Mouse (Mus musculus): ENCODE data around the gene Maff. TPM values are rescaled to one million over a fixed set of nuclear protein-coding genes. Genes with fewer than 3 reads are reported as not detected.

Gene Maff
- polyA plus RNA-seq, 1 experiment from 2014 or later, result 2.1 TPM

- Histone ChIP-seq H3K36me3 (replicated peaks) (no peaks in the 10 kb centered on the region), H3K4me2 (no peak overlapping the region), H3K27ac (replicated peaks) (no peak overlapping the region), H3K4me3 (replicated peaks) (no peak overlapping the region), H3K27me3 (no peaks in the 10 kb centered on the region), H3K9ac (no peak overlapping the region), H3K4me1 (replicated peaks) (peaks cover 55% of the 10 kb centered on the region), H3K9me3 (replicated peaks) (no peaks in the 10 kb centered on the region)
- no peak for ATAC-seq (ENCODE audit: insufficient read depth)
- WGBS (ENCODE audit: insufficient replicate concordance), result 70% methylated on average over 4 of the region's 4 CpGs
Measured at GRCm38 (mm10) chr15:79330521-79330920, 15.9 kb upstream of the Maff start.

- Histone ChIP-seq H3K4me1 (replicated peaks) (peaks cover 31% of the 10 kb centered on the region), H3K4me2 (peak overlapping the region; percentile 6; the same call in 1 of the 2 replicates), H3K4me3 (replicated peaks) (no peak overlapping the region), H3K27me3 (no peaks in the 10 kb centered on the region), H3K36me3 (replicated peaks) (no peaks in the 10 kb centered on the region), H3K9ac (no peak overlapping the region), H3K9me3 (replicated peaks) (no peaks in the 10 kb centered on the region), H3K27ac (replicated peaks) (peak overlapping the region; percentile 45)
- peak; percentile 62 for ATAC-seq (ENCODE audit: insufficient read depth)
- 45% methylated on average over 4 of the region's 4 CpGs for WGBS (ENCODE audit: insufficient replicate concordance)
Measured at GRCm38 (mm10) chr15:79333409-79333808, 13.0 kb upstream of the Maff start.

DNA sequence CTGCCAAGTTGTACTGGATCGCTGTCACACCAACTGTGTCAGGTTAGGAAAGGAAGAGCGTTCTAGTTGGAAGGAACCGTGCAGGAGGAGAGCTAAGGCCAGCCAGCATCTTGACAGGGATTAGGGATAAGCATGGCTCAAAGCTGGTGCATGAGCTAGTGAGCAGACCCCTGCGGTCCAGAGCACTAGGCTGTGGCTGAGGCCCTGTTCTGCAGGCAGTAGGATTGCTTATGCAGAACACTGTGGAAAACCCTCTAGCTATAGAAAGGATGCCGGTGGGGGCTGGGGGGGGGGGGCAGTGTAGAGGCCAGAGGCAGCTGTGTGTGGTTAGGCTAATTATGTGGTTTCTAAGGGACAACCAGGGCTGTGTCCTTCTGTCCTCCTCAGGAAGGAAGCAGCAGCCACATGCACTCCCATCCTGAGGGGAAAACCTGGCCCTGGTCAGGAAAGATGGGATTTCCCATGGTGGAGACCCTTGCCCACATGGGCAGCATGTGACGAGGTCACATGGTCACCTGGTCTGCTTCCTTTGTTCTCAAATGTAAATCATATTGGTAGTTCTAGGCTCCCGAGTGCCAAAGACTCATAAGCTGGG lies 11.3 kb upstream of the Maff start:
- H3K4me3 ChIP-seq (replicated peaks), result no peak overlapping the region
- H3K27me3 ChIP-seq, result no peaks in the 10 kb centered on the region
- ATAC-seq (ENCODE audit: insufficient read depth), result no peak
- H3K4me2 ChIP-seq, result no peak overlapping the region
- no peak overlapping the region for H3K27ac ChIP-seq (replicated peaks)
- peaks cover 22% of the 10 kb centered on the region for H3K4me1 ChIP-seq (replicated peaks)
- H3K36me3 ChIP-seq (replicated peaks), result no peaks in the 10 kb centered on the region
- WGBS (ENCODE audit: insufficient replicate concordance), result 44% methylated on average over 7 of the region's 7 CpGs
- no peak overlapping the region for H3K9ac ChIP-seq
- H3K9me3 ChIP-seq (replicated peaks), result no peaks in the 10 kb centered on the region

DNA sequence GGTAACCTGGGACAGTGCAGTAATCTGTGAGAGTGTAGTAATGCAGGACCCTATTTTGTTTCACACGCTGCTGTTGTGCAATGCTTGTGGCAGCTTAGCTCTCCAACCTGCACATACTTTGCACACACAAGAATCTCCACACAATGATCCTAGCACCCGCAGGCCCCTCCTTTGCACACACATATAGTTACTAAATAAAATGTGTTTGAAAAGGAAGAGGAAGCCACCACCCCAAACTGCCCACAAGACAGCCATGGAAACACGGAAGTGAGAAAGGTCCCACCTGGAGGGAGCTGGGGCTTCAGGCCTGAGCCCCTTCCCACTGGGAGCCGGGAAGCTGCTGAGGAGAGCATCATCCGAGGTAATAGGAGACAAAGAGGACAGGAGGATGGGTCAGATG lies 7.4 kb upstream of the Maff start:
- Histone ChIP-seq H3K4me2 (no peak overlapping the region), H3K27me3 (no peaks in the 10 kb centered on the region; the same call in 1 of the 2 replicates), H3K36me3 (replicated peaks) (no peaks in the 10 kb centered on the region), H3K4me1 (replicated peaks) (peaks cover 21% of the 10 kb centered on the region), H3K27ac (replicated peaks) (no peak overlapping the region), H3K9me3 (replicated peaks) (no peaks in the 10 kb centered on the region), H3K9ac (no peak overlapping the region), H3K4me3 (replicated peaks) (no peak overlapping the region)
- ATAC-seq (ENCODE audit: insufficient read depth), result no peak
- WGBS (ENCODE audit: insufficient replicate concordance), result 48% methylated on average over 5 of the region's 5 CpGs

DNA sequence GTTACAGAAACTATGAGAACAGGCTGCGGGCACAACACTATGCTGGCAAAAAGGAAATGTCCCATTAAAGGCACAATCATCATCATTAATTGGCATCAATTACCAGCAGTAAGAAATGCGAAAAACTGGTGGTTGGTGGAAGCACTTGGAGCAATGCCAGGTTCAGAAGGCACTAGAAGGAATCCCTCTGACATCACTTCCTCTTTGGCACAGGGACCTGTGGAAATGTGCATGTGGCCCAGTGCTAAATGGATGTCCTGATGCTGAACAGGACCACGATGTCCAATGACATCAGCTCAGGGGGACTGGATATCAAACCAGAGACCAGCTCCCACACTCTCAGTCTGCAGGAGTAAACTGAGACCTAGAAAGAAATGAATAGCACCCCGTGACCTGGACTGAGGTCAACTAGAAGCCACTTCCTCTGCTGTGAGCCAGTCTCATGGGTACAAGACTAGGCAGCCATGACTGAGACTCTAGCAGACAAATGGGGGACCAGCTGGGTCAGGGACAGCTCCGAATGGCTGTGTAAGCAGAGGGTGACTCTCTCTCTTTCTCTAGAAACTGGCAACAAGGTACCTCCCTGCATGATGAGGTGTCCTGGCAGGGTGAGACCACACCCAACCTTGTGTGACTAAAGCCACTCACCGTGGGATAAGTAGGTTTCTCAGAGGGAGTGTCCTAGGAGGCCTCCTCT lies 3.6 kb upstream of the Maff start:
- Histone ChIP-seq H3K36me3 (replicated peaks) (no peaks in the 10 kb centered on the region), H3K9ac (no peak overlapping the region), H3K27ac (replicated peaks) (no peak overlapping the region), H3K9me3 (replicated peaks) (no peaks in the 10 kb centered on the region), H3K4me2 (no peak overlapping the region), H3K4me1 (replicated peaks) (peaks cover 22% of the 10 kb centered on the region), H3K4me3 (replicated peaks) (no peak overlapping the region), H3K27me3 (peaks cover 20% of the 10 kb centered on the region)
- no peak for ATAC-seq (ENCODE audit: insufficient read depth)
- 54% methylated on average over 6 of the region's 6 CpGs for WGBS (ENCODE audit: insufficient replicate concordance)

- no peaks in the 10 kb centered on the region for H3K36me3 ChIP-seq (replicated peaks)
- no peak overlapping the region for H3K4me2 ChIP-seq
- no peak overlapping the region for H3K9ac ChIP-seq
- no peaks in the 10 kb centered on the region for H3K9me3 ChIP-seq (replicated peaks)
- ATAC-seq (ENCODE audit: insufficient read depth), result no peak
- peaks cover 38% of the 10 kb centered on the region for H3K27me3 ChIP-seq
- no peak overlapping the region for H3K4me3 ChIP-seq (replicated peaks)
- peaks cover 39% of the 10 kb centered on the region for H3K4me1 ChIP-seq (replicated peaks)
- no peak overlapping the region; the same call in 1 of the 2 replicates for H3K27ac ChIP-seq (replicated peaks)
- WGBS (ENCODE audit: insufficient replicate concordance), result 50% methylated on average over 4 of the region's 4 CpGs
Measured at GRCm38 (mm10) chr15:79344627-79345026, 1.8 kb upstream of the Maff start.

- Histone ChIP-seq H3K4me2 (peak overlapping the region; percentile 95), H3K27ac (replicated peaks) (peak overlapping the region; percentile 93), H3K4me3 (replicated peaks) (peak overlapping the region; percentile 73), H3K4me1 (replicated peaks) (peaks cover 56% of the 10 kb centered on the region), H3K9me3 (replicated peaks) (no peaks in the 10 kb centered on the region), H3K27me3 (peaks cover 49% of the 10 kb centered on the region), H3K9ac (peak overlapping the region; percentile 76), H3K36me3 (replicated peaks) (no peaks in the 10 kb centered on the region)
- WGBS (ENCODE audit: insufficient replicate concordance), result under 1% methylated on average over 57 of the region's 61 CpGs
- peak; percentile 72 for ATAC-seq (ENCODE audit: insufficient read depth)
Measured at GRCm38 (mm10) chr15:79347165-79347844, 884 bp downstream of the Maff start.

DNA sequence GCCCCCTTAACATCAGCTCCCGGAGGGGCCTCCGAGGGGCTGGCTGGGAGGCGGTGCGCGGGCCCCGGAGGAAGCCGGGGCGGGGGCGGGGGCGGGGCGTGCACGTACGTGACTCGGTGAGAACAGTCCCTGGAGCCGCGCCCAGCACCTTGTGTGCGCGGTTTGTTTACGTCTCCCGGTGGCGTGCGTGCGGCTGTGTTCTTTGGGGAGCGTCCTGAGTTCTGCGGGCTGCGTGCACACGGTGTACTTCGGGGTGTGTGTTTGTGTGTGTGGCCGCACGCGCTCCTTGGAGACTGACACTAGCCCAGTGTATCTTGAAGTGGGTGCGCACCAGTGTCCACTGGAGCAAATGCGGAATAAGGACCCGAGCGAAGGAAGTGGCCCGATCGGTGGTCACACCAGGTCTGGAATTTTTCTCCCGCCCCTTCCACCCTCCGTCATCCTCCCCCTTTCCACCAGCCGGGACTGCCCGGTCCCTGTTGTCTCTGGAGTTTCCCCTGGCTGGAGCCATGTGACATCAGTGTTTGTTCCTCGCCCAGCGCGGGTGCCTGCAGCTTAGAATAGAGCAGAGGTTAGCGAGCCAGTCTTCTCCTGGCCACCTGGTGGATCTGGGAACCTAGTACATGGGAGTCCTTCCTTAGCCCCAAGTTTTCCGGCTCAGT lies 1.6 kb downstream of the Maff start:
- Histone ChIP-seq H3K4me2 (peak overlapping the region; percentile 95), H3K4me3 (replicated peaks) (peak overlapping the region; percentile 73), H3K27me3 (peaks cover 49% of the 10 kb centered on the region), H3K9ac (peak overlapping the region; percentile 76), H3K36me3 (replicated peaks) (no peaks in the 10 kb centered on the region), H3K9me3 (replicated peaks) (no peaks in the 10 kb centered on the region), H3K4me1 (replicated peaks) (peaks cover 56% of the 10 kb centered on the region), H3K27ac (replicated peaks) (peak overlapping the region; percentile 93)
- ATAC-seq (ENCODE audit: insufficient read depth), result peak; percentile 88
- WGBS (ENCODE audit: insufficient replicate concordance), result 1% methylated on average over 46 of the region's 46 CpGs

GRCm38 (mm10) chr15:79348651-79349050 lies 2.2 kb downstream of the Maff start:
- H3K4me1 ChIP-seq (replicated peaks), result peaks cover 55% of the 10 kb centered on the region

DNA sequence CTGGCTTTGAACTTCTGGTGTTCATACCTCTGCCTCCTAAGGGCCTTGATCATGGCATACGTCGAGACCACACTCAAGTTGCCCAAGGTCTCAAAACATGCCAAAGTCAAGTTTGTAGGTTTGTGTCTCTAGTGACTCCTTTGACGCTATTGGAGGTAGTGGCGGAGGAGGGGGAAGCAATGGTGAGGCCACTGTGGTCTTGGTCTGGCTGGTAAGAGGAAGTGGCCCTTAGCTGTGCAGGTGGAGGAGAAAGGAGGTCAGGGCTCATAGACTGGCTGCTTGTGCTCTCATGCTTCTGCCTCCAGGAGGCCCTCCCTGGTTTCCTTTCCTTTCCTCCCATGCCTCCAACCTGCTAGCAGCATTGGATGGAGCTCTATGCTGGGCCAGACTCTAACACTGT lies 4.4 kb downstream of the Maff start:
- H3K4me2 ChIP-seq, result peak overlapping the region; percentile 25; the same call in 1 of the 2 replicates
- peaks cover 51% of the 10 kb centered on the region for H3K27me3 ChIP-seq
- H3K4me1 ChIP-seq (replicated peaks), result peaks cover 64% of the 10 kb centered on the region
- ATAC-seq (ENCODE audit: insufficient read depth), result no peak
- no peaks in the 10 kb centered on the region for H3K36me3 ChIP-seq (replicated peaks)
- H3K4me3 ChIP-seq (replicated peaks), result no peak overlapping the region
- H3K9me3 ChIP-seq (replicated peaks), result no peaks in the 10 kb centered on the region
- 63% methylated on average over 4 of the region's 4 CpGs for WGBS (ENCODE audit: insufficient replicate concordance)
- no peak overlapping the region for H3K9ac ChIP-seq
- H3K27ac ChIP-seq (replicated peaks), result no peak overlapping the region

More at GRCm38 (mm10) chr15:79348651-79349050, 2.2 kb downstream of the Maff start:
- H3K27ac ChIP-seq (replicated peaks), result peak overlapping the region; percentile 93
- ATAC-seq (ENCODE audit: insufficient read depth), result no peak
- H3K9ac ChIP-seq, result peak overlapping the region; percentile 76
- H3K36me3 ChIP-seq (replicated peaks), result no peaks in the 10 kb centered on the region
- H3K27me3 ChIP-seq, result peaks cover 49% of the 10 kb centered on the region
- H3K4me3 ChIP-seq (replicated peaks), result peak overlapping the region; percentile 73
- WGBS (ENCODE audit: insufficient replicate concordance), result 54% methylated on average over 8 of the region's 8 CpGs
- no peaks in the 10 kb centered on the region for H3K9me3 ChIP-seq (replicated peaks)
- peak overlapping the region; percentile 95 for H3K4me2 ChIP-seq

DNA sequence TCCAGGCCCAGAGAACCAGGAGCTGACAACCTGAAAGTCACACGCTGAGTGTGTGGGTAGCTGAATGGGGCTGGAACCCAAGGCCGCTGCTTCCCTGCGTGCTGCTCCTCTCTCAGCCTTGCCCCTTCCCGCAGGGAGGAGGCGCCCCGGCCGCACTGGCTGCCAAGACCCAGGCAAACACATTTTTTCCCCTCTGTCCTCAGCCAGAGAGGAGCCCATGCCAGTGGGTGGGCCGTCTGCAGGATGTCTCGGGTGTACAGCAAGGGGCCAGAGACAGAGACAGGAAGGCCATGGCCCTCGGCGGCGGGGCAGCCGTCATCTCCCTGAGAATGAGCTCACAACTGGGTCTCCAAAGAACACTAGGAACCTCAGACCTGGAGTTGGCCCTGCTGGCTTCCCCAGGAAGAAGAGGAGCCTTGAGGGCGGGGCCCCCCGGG lies 4.9 kb downstream of the Maff start:
- Histone ChIP-seq H3K4me3 (replicated peaks) (no peak overlapping the region), H3K4me2 (peak overlapping the region; percentile 25), H3K9me3 (replicated peaks) (no peaks in the 10 kb centered on the region), H3K4me1 (replicated peaks) (peaks cover 67% of the 10 kb centered on the region), H3K9ac (no peak overlapping the region), H3K27me3 (peaks cover 51% of the 10 kb centered on the region), H3K27ac (replicated peaks) (no peak overlapping the region), H3K36me3 (replicated peaks) (no peaks in the 10 kb centered on the region)
- ATAC-seq (ENCODE audit: insufficient read depth), result no peak
- 32% methylated on average over 15 of the region's 15 CpGs for WGBS (ENCODE audit: insufficient replicate concordance)
